Mouse (Mus musculus): ENCODE measurements around the gene Ifnl2.

Ifnl2 gene

GRCm38 (mm10) chr7:28490410-28490809, 19.8 kb downstream of the Ifnl2 start:
- peak; percentile 20 for DNase-seq

- no peak for DNase-seq
These were observed 22.2 kb downstream of the Ifnl2 start for GRCm38 (mm10) chr7:28488030-28488491.

- no peak for DNase-seq
These were observed 26.1 kb downstream of the Ifnl2 start for GRCm38 (mm10) chr7:28484192-28484591.

- peak; percentile 36 for DNase-seq
These were observed 27.4 kb downstream of the Ifnl2 start for GRCm38 (mm10) chr7:28482854-28483253.

GRCm38 (mm10) chr7:28478854-28479253, 31.4 kb downstream of the Ifnl2 start:
- DNase-seq: no peak

- no peak for DNase-seq
These were observed 32.9 kb downstream of the Ifnl2 start for GRCm38 (mm10) chr7:28477363-28477762.

GRCm38 (mm10) chr7:28476191-28476590, 34.1 kb downstream of the Ifnl2 start:
- no peak for DNase-seq

GRCm38 (mm10) chr7:28467213-28467751, 43.0 kb downstream of the Ifnl2 start:
- DNase-seq: no peak

- no peak for DNase-seq
These were observed 43.5 kb downstream of the Ifnl2 start for GRCm38 (mm10) chr7:28466721-28467212.

- peak; percentile 95 for DNase-seq
These were observed 45.6 kb downstream of the Ifnl2 start for GRCm38 (mm10) chr7:28464416-28465212.

GRCm38 (mm10) chr7:28462769-28463168, 47.5 kb downstream of the Ifnl2 start:
- DNase-seq: no peak

- DNase-seq: no peak
These were observed 49.9 kb downstream of the Ifnl2 start for GRCm38 (mm10) chr7:28460361-28460760.
